Mouse (Mus musculus): ENCODE measurements at regions not wholly inside any gene's neighbourhood (a gene's known extent, or its start where the extent isn't known, plus 50 kb on each side); places are given as distances from the start of the nearest gene placed in this dataset.

DNA sequence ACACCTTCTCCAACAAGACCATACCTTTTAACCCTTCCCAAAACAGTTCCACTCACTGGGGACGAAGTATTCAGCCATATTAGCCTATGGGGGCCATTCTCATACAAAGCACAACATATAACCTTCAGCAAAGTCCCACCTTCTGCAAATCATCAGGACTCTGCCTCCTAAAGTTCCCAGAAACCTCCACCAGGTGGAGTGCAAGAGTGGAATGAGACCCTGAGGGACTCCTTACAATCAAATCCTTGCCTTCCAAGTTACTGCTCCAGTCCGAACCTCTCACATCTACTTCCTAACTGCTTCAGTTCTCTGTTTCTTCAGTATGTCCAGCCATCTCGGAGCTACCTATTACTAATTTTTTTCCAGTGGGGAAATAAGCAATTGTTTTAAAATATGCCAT is 235.2 kb upstream of the 4930583I09Rik start:
- H3K4me2 ChIP-seq (ENCODE audit: low read depth, low read length): no peak overlapping the region
- H3K4me1 ChIP-seq (ENCODE audit: control insufficient read depth, insufficient read depth, low read length): no peaks in the 10 kb centered on the region
- no peak overlapping the region for H3K4me3 ChIP-seq (ENCODE audit: low read depth, low read length)
- no peak for ATAC-seq (ENCODE audit: low read depth)
- no peak overlapping the region for H3K9ac ChIP-seq (replicated peaks; ENCODE audit: low read depth, low read length)
- 59% methylated on average over 3 of the region's 3 CpGs for WGBS
- no peak overlapping the region for H3K27ac ChIP-seq (ENCODE audit: low read depth, low read length)
- no peaks in the 10 kb centered on the region for H3K9me3 ChIP-seq (ENCODE audit: control insufficient read depth, low read length)
- H3K27me3 ChIP-seq (ENCODE audit: control insufficient read depth, insufficient read depth, low read length): no peaks in the 10 kb centered on the region
- H3K36me3 ChIP-seq (ENCODE audit: control insufficient read depth, insufficient read depth, low read length): no peaks in the 10 kb centered on the region

DNA sequence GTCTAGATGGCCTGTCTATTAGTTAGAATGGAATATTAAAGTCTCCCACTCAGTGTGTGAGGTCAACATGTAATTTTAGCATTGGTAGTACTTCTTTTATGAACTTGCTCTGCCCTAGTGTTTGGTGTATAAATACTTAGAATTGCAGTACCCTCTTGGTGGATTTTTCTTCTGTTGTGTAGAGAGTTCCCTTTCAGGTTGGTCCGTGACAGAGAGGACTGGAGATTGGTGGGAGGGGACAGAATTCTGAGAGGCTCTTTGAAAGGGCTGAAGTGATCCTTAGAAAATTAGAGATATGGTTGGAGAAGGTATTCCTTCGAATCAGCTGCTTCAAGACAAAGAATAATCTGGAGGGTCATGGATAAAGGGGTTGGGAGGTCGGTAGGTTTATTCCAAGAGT is 230.3 kb upstream of the 4930583I09Rik start:
- no peak overlapping the region for H3K4me2 ChIP-seq (ENCODE audit: low read depth, low read length)
- no peak overlapping the region for H3K4me3 ChIP-seq (ENCODE audit: low read depth, low read length)
- H3K27me3 ChIP-seq (ENCODE audit: control insufficient read depth, insufficient read depth, low read length): no peaks in the 10 kb centered on the region
- H3K36me3 ChIP-seq (ENCODE audit: control insufficient read depth, insufficient read depth, low read length): no peaks in the 10 kb centered on the region
- H3K9ac ChIP-seq (replicated peaks; ENCODE audit: low read depth, low read length): no peak overlapping the region
- 81% methylated on average over 3 of the region's 3 CpGs for WGBS
- no peak overlapping the region for H3K27ac ChIP-seq (ENCODE audit: low read depth, low read length)
- ATAC-seq (ENCODE audit: low read depth): no peak
- no peaks in the 10 kb centered on the region for H3K4me1 ChIP-seq (ENCODE audit: control insufficient read depth, insufficient read depth, low read length)
- H3K9me3 ChIP-seq (ENCODE audit: control insufficient read depth, low read length): no peaks in the 10 kb centered on the region

DNA sequence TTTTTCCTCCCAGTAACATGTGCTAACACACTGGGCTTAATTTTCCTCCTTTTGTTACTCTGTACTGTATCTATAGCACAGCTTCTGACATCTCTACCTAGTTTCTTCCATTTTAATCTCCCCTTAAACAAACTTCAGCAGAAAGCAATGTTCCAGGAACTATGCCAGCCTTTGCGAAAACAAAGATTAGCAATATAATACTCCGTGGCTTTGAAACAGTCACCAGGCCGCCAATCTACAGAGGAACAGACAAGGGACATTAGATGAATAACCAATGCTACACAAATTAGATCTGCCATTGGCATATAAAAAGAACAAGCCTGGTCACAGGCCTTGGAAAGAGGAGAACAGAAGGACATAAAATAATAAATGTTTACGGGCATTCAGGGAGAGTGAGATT is 220.2 kb upstream of the 4930583I09Rik start:
- WGBS: 64% methylated on average over 4 of the region's 4 CpGs
- no peak overlapping the region for H3K9ac ChIP-seq (replicated peaks; ENCODE audit: low read depth, low read length)
- no peak overlapping the region for H3K4me2 ChIP-seq (ENCODE audit: low read depth, low read length)
- ATAC-seq (ENCODE audit: low read depth): no peak
- no peak overlapping the region for H3K4me3 ChIP-seq (ENCODE audit: low read depth, low read length)
- H3K27ac ChIP-seq (ENCODE audit: low read depth, low read length): no peak overlapping the region
- H3K36me3 ChIP-seq (ENCODE audit: control insufficient read depth, insufficient read depth, low read length): no peaks in the 10 kb centered on the region
- no peaks in the 10 kb centered on the region for H3K9me3 ChIP-seq (ENCODE audit: control insufficient read depth, low read length)
- H3K4me1 ChIP-seq (ENCODE audit: control insufficient read depth, insufficient read depth, low read length): no peaks in the 10 kb centered on the region
- no peaks in the 10 kb centered on the region for H3K27me3 ChIP-seq (ENCODE audit: control insufficient read depth, insufficient read depth, low read length)

DNA sequence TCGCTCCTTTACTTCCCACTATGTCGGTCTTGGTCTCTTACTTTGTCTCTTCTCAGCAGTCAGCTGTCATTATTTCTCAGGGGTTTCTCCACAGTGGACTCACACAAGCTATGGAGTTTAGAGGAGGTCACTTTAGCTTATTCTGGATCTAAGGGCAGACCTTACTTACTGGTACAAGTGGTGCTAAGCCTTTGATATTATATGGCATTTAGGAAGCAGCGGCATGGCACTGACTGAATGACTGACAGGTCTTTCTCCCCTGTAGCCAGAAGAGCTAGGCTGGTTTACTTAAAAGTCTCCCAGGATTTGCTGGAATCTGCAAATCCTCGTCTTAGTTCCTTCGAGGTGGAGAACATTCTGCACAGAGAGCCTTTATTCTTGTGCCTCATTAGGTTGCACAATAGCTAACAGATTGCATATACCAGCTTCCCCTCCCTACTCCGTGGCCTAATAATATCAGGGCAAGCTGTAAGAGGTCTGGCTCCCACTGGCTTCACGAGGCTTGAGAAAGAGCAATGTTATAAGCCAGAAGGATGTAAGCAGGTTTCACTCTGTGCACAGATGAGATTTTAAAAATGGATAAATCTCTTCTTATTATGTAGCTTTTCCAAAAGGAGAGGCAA is 214.1 kb upstream of the 4930583I09Rik start:
- no peak overlapping the region for H3K4me2 ChIP-seq (ENCODE audit: low read depth, low read length)
- no peak overlapping the region for H3K27ac ChIP-seq (ENCODE audit: low read depth, low read length)
- no peak overlapping the region for H3K4me3 ChIP-seq (ENCODE audit: low read depth, low read length)
- no peaks in the 10 kb centered on the region for H3K4me1 ChIP-seq (ENCODE audit: control insufficient read depth, insufficient read depth, low read length)
- no peaks in the 10 kb centered on the region for H3K27me3 ChIP-seq (ENCODE audit: control insufficient read depth, insufficient read depth, low read length)
- no peaks in the 10 kb centered on the region for H3K36me3 ChIP-seq (ENCODE audit: control insufficient read depth, insufficient read depth, low read length)
- ATAC-seq (ENCODE audit: low read depth): no peak
- H3K9me3 ChIP-seq (ENCODE audit: control insufficient read depth, low read length): no peaks in the 10 kb centered on the region
- WGBS: 55% methylated on average over 7 of the region's 7 CpGs
- H3K9ac ChIP-seq (replicated peaks; ENCODE audit: low read depth, low read length): no peak overlapping the region

DNA sequence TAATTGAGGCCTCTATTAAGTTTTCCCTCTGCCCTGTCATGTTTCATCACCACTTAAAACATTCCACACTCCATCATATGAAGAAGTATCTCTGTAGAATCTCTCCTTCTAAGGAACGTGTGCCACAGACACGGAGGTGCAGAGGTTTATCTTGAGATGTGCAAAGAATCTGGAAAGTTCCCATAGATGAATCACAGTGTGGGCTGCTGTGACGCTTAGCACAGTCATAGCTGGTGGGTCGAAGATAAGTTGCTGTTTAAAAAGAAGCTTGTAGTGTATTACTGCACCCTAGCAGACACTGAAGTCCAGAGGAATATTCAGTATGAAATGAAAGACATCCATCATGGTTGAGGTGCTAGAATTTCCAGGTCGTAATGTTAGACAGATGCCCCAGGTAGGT is 179.9 kb upstream of the 4930583I09Rik start:
- Histone ChIP-seq H3K36me3 (ENCODE audit: control insufficient read depth, insufficient read depth, low read length) (no peaks in the 10 kb centered on the region), H3K4me3 (ENCODE audit: low read depth, low read length) (no peak overlapping the region), H3K9me3 (ENCODE audit: control insufficient read depth, low read length) (no peaks in the 10 kb centered on the region), H3K27me3 (ENCODE audit: control insufficient read depth, insufficient read depth, low read length) (no peaks in the 10 kb centered on the region), H3K9ac (replicated peaks; ENCODE audit: low read depth, low read length) (no peak overlapping the region), H3K4me2 (ENCODE audit: low read depth, low read length) (no peak overlapping the region), H3K4me1 (ENCODE audit: control insufficient read depth, insufficient read depth, low read length) (no peaks in the 10 kb centered on the region), H3K27ac (ENCODE audit: low read depth, low read length) (no peak overlapping the region)
- WGBS: 93% methylated on average over 5 of the region's 5 CpGs
- no peak for ATAC-seq (ENCODE audit: low read depth)

DNA sequence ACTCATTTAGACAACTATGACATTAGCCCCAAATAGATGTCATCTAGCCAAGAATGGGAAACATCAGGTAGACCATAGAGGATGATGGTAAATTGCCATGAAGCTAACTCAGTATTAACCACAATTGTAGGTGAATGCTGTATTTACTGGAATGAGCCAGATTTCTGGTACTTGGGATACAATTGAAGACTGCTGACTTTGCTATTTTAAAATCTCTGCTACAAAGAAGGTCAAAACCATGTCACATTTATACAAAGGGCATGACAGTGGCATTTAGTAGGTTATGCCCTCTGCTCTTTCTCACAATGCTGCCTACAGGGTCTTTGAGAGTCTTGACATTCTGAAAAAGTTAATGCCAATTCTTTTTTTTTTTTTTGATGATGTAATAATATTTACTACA is 178.8 kb upstream of the 4930583I09Rik start:
- no peak overlapping the region for H3K9ac ChIP-seq (replicated peaks; ENCODE audit: low read depth, low read length)
- no peaks in the 10 kb centered on the region for H3K27me3 ChIP-seq (ENCODE audit: control insufficient read depth, insufficient read depth, low read length)
- no peak for ATAC-seq (ENCODE audit: low read depth)
- H3K4me1 ChIP-seq (ENCODE audit: control insufficient read depth, insufficient read depth, low read length): no peaks in the 10 kb centered on the region
- H3K27ac ChIP-seq (ENCODE audit: low read depth, low read length): no peak overlapping the region
- no peaks in the 10 kb centered on the region for H3K9me3 ChIP-seq (ENCODE audit: control insufficient read depth, low read length)
- H3K36me3 ChIP-seq (ENCODE audit: control insufficient read depth, insufficient read depth, low read length): no peaks in the 10 kb centered on the region
- no peak overlapping the region for H3K4me3 ChIP-seq (ENCODE audit: low read depth, low read length)
- H3K4me2 ChIP-seq (ENCODE audit: low read depth, low read length): no peak overlapping the region

DNA sequence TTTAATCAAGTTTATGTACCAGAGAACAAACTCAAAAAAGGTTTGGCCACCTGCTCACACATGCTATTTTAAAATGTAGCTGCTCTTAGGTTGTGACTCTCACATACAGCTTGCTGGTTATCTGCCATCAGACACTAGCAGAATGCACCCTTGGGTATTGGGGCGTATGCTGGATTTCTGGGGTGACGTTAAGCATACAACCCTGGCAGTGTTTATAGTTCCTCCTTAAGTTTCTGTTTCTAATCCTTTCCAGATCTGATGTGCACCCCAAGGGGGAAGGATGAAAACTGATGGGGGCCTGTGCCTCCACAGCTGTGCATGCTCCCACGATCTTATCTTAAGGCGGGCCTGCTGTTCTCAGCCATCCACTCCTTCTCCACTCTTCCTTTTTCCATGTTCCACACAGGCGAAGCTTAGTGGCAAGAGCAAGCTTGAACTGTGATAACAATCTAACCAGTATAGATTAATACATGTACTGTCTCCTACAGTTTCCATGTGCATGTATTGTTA is 164.8 kb upstream of the 4930583I09Rik start:
- H3K4me3 ChIP-seq (ENCODE audit: low read depth, low read length): no peak overlapping the region
- H3K4me2 ChIP-seq (ENCODE audit: low read depth, low read length): no peak overlapping the region
- no peaks in the 10 kb centered on the region for H3K4me1 ChIP-seq (ENCODE audit: control insufficient read depth, insufficient read depth, low read length)
- WGBS: 79% methylated on average over 5 of the region's 5 CpGs
- no peak for ATAC-seq (ENCODE audit: low read depth)
- no peaks in the 10 kb centered on the region for H3K36me3 ChIP-seq (ENCODE audit: control insufficient read depth, insufficient read depth, low read length)
- H3K9ac ChIP-seq (replicated peaks; ENCODE audit: low read depth, low read length): no peak overlapping the region
- no peaks in the 10 kb centered on the region for H3K27me3 ChIP-seq (ENCODE audit: control insufficient read depth, insufficient read depth, low read length)
- H3K9me3 ChIP-seq (ENCODE audit: control insufficient read depth, low read length): no peaks in the 10 kb centered on the region
- H3K27ac ChIP-seq (ENCODE audit: low read depth, low read length): no peak overlapping the region

DNA sequence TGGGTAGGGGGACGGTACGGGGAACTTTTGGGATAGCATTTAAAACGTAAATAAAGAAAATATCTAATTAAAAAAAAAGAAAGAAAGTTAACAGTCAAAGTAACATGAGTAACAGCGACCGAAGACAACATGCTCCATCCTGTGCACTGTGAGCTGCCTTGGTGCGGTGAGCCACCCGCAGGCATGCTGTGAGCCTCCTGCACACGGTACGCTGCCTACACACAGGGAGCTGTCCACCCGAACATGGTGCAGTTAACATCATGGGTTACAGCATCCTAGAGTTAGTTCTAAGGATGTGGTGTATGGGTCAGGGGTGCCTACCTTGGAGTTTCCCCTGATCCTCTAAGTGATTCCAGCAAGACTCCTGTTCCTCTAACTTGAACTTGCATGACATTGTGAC is 158.6 kb upstream of the 4930583I09Rik start:
- ATAC-seq (ENCODE audit: low read depth): no peak

DNA sequence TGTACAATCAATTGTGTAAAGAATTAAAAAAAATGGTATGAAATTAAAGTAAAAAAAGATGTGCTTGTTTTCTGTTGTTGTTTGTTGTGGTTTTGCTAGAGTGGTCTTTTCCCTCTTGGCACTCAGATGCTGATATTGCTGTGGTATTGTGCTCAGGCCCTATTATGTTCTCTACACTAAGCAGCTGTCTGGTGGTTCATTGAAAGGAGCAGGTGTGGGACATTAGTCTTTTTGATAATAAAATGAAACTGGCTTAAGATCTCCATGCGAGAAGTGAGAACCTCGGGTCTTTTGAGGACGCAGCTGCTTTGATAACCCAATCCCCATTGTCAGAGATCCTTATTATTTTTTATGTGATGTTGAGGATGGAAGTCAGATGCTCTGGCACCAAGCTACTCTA is 155.4 kb upstream of the 4930583I09Rik start:
- H3K4me3 ChIP-seq (ENCODE audit: low read depth, low read length): no peak overlapping the region
- no peak for ATAC-seq (ENCODE audit: low read depth)
- H3K27ac ChIP-seq (ENCODE audit: low read depth, low read length): no peak overlapping the region
- WGBS: 63% methylated on average over 3 of the region's 3 CpGs
- H3K36me3 ChIP-seq (ENCODE audit: control insufficient read depth, insufficient read depth, low read length): no peaks in the 10 kb centered on the region
- H3K9me3 ChIP-seq (ENCODE audit: control insufficient read depth, low read length): no peaks in the 10 kb centered on the region
- H3K9ac ChIP-seq (replicated peaks; ENCODE audit: low read depth, low read length): no peak overlapping the region
- H3K4me2 ChIP-seq (ENCODE audit: low read depth, low read length): no peak overlapping the region
- H3K27me3 ChIP-seq (ENCODE audit: control insufficient read depth, insufficient read depth, low read length): no peaks in the 10 kb centered on the region
- no peaks in the 10 kb centered on the region for H3K4me1 ChIP-seq (ENCODE audit: control insufficient read depth, insufficient read depth, low read length)

More for the DNA sequence above, 158.6 kb upstream of the 4930583I09Rik start:
- H3K4me2 ChIP-seq (ENCODE audit: low read depth, low read length): no peak overlapping the region
- no peaks in the 10 kb centered on the region for H3K4me1 ChIP-seq (ENCODE audit: control insufficient read depth, insufficient read depth, low read length)
- H3K27me3 ChIP-seq (ENCODE audit: control insufficient read depth, insufficient read depth, low read length): no peaks in the 10 kb centered on the region
- no peaks in the 10 kb centered on the region for H3K36me3 ChIP-seq (ENCODE audit: control insufficient read depth, insufficient read depth, low read length)
- no peak overlapping the region for H3K9ac ChIP-seq (replicated peaks; ENCODE audit: low read depth, low read length)
- no peaks in the 10 kb centered on the region for H3K9me3 ChIP-seq (ENCODE audit: control insufficient read depth, low read length)
- no peak overlapping the region for H3K4me3 ChIP-seq (ENCODE audit: low read depth, low read length)
- WGBS: 92% methylated on average over 10 of the region's 10 CpGs
- H3K27ac ChIP-seq (ENCODE audit: low read depth, low read length): no peak overlapping the region

All from neural tube, embryonic 14.5 days (tissue).